Mouse (Mus musculus) ovary, postnatal 14 days (tissue): ENCODE measurements around the gene Abr.

ENCODE experiments used
- DNase-seq: peaks from one replicate; pipeline ENCODE4 v3.0.0; 2022; ENCODE audit warnings: low spot score

Abr gene

DNA sequence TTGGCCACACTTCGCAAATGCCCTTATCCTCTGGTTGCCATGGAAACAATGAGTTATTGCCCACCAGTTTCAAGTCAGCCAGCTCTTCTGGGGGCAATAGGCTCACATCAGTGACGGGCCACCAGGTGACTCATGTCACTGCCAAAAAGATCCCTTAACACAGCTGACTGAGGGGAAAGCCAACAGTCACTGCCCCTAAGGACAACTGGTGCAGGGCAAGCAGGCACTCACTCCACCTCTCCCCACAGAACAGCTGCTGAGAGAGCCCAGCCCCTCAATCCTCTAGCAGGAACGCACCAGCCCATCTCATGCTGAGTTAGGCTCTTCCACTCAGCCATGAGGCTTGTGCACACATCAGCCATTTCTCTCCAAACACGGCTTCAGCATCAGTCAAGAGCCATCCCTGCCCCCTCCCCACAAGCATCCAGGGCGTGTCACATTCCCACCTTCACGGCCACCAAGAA lies 128.3 kb downstream of the Abr start:
- DNase-seq: no peak

DNA sequence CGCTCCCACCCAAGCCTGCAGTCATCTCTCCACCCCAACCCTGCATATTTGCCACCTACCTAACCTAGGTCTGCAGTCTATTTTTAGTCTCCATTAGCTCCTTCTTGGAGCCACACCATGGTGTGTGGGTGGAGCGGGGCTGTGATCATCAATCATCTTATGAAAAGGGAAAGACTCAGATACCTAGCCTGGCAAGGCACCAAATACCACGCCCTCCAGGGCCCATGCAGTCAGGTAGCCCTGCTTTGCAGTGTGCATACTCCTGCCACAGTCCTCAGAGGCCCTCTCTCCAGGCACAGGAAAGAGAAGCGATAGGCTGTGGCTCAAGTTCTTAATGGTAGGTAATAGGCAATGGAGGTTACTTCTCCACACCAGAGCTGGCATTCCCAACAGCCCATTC lies 128.9 kb downstream of the Abr start:
- no peak for DNase-seq

DNA sequence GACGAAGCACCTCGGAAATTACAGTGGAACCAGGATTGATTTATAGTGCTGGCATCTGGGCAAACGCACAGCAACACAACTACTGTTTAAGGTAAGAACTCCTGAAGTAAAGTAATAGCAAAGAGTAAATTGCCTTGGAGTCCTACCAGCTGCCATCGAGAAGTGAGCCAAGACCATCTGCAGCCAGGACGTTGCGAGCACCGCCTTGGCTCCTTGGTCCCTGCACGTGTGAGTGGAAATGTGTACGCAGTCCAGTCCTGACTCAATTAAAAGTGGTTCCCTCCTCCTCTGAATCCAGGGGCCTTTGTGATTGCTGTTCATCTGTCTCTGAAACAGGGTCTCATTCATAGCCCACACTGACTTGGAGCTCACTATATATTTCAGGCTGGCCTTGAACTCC lies 130.3 kb downstream of the Abr start:
- no peak for DNase-seq

DNA sequence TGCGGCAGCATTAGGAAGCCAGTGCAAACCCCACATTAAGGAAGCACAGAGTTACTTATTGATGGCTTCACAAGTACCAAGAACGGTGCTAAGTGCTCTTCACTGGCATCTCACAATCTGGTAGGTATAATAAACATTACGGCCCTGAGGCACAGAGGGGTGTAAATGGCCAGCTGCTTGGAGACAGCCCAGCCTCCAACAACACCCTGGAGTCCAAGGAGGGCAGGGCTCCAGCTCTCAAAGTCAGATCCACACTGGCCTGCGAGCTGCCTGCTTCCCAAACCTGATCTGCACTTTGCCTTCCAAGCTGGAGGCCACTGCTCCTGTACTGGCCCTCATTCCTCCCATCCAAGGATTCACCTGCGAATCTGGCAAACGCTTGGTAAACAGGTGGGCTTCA lies 132.7 kb downstream of the Abr start:
- DNase-seq: no peak

GRCm38 (mm10) chr11:76487024-76487423 lies 135.1 kb downstream of the Abr start:
- DNase-seq: no peak

DNA sequence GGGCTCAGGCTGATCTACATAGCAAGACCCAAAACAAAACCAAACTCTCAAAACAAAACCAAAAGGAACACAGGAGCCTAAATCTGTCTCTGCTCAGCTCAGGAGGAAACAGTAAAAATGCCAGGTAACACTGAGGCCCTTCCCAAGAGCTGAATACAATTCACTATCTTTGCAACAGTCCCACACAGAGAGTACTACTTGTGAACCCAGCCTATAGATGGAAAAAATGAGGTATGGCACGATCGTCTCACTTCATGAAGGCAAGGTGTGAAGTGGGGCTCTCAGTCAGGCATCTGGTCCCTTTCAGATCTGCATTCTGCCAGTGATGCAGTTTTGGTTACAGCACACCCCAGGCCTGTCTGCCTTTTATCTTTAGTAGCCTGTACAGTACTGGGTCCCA lies 138.1 kb downstream of the Abr start:
- DNase-seq: no peak

- no peak for DNase-seq
Observed at GRCm38 (mm10) chr11:76483171-76483727, 138.9 kb downstream of the Abr start.

- no peak for DNase-seq
Observed at GRCm38 (mm10) chr11:76482697-76483096, 139.4 kb downstream of the Abr start.

- no peak for DNase-seq
Observed at GRCm38 (mm10) chr11:76482183-76482582, 139.9 kb downstream of the Abr start.

GRCm38 (mm10) chr11:76479729-76480128 lies 142.4 kb downstream of the Abr start:
- no peak for DNase-seq

DNA sequence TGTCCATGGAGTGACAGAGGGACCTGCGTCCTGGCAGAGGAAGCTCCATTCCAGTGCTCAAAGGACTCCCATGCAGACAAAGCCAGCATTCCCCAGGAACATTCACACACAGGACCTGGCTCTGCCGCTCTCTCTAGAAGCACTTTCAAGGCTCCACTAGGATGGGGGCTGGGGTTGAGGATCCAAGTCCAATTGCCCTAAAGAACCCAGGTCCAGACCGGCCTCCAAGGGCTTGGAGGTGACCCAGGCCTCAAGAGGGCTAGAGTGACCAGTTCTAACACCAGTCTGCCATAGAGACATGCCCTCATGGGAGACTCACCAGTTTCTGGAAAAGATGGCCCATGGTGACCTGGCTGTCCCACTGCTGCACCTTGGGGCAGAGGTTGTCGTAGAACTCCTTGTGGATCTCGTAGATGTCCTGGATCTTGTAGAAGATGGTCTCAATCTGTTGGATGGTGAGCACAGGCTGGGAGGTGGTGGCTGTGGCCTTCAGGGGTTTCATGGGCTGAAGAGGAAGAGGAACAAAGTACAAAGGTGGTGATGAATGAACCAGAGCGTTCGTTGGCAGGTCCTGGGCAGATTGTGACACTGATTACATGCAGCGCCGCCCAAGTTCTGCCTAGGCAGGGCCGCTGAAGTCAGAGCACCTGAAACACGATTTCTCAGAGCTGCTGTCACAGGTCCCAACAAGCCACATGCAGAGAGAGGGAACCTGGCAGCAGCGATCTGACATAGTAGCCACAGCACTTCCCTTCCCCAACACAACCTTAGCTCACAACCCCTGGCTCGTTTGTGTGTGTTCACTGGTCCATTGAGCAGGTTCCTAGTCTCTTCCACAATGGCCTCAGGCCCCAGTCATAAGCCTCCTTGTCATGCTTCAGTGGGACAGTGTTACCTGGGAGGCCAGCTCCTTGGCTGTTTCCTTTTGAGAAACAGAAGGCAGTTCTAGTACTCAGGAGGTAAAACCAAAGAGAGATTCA lies 143.1 kb downstream of the Abr start:
- no peak for DNase-seq

GRCm38 (mm10) chr11:76477095-76477525 lies 145.0 kb downstream of the Abr start:
- DNase-seq: no peak

DNA sequence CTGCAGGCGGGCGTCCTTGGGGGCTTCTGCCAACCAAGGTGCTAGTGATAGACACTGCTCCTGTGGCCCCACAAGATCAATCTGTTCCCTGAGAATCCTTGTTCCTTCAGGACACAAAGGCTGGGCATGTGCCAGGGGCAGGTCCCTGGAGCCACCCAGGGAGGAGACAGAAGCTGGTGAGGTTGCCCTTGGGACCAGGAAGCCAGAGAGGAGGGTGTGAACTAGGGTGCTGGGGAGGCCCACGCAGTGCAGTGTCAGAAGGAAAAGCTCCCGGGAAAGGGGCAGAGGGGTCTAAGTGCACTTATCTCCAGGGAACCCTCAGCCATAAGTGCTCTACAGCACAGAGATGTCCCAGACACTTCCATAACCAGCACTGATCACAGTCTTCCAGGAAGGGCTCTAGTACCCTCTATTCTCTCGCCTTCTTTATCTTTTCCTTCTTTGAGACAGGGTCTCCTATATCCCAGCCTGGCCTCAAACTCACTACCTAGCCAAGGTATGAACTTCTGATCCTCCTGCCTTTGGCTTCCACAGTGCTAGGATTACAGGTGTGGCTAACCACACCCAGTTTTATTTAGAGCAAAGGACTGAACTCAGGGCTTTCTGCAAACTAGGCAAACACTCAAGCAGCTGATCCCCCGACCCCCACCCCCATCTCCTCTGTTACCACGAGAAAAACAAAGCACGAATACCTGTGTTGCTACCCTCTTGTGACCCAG lies 145.6 kb downstream of the Abr start:
- no peak for DNase-seq

- DNase-seq: no peak
Observed at GRCm38 (mm10) chr11:76472617-76473016, 149.5 kb downstream of the Abr start.

GRCm38 (mm10) chr11:76469311-76469998 lies 152.7 kb downstream of the Abr start:
- no peak for DNase-seq

- DNase-seq: peak; percentile 47
Observed at GRCm38 (mm10) chr11:76468347-76468746, 153.8 kb downstream of the Abr start.

DNA sequence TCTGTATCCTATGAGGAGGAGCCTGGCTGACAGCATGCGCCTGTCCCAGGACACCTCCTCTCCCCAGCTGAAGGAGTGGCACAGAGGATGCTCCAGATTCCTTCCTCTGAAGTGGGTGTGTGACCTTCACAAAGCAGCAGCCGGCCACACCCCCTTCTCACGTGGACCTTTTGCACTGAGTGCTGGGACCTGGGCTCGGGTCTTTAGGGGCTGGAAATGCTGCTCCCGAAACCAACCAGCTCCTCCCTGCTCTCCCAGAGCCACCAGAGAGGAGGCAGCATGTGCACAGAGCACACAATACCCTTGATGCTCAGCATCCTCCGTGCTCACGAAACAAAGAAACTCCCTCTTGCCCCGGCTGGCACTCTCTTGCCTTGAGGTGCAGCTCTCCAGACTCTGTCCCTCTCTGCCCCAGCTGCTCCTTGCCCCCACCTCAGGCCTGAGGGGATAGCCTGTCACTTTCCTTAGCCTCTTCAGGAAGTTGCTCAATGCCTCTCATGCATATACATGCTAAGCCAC lies 154.6 kb downstream of the Abr start:
- no peak for DNase-seq

- DNase-seq: no peak
Observed at GRCm38 (mm10) chr11:76467073-76467472, 155.0 kb downstream of the Abr start.

DNA sequence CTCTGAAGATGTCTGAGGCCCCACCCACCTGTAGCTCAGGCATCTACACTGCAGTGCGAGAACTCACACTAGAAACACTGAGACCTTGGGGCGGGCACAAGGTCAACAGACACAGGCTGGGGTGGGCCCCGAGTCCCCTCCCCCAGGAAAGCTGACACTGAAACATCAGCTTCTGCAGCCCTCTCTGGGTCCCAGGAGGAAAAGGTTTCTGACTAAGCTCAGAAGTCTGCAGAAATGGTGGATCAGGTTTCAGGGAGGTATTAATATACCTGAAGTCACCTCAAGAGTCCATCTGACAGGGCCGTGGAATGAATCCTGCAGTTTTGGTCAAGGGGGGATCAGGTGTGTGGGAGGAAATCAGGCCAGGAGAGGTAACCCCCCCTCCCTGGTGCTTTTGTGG lies 156.2 kb downstream of the Abr start:
- no peak for DNase-seq

DNA sequence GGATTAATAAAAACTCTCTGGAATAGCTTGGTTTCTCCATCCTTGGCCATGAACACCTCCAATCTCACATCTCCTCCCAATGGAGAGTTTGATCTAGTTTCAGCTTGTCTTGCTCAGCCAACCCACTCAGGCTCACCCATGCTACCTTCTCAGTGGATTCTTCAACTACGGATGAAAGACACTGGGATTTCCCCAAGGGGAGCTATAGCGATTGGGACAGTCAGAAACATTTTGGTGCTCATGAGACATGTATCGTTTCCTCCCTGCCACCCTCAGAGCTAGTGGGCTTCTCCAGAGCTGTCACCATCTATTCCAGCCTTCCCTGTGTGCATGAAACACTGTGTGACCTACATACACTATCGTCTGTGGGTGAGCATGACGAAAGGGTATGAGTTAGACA lies 160.4 kb downstream of the Abr start:
- DNase-seq: no peak

GRCm38 (mm10) chr11:76461201-76461600 lies 160.9 kb downstream of the Abr start:
- no peak for DNase-seq

- no peak for DNase-seq
Observed at GRCm38 (mm10) chr11:76459489-76459888, 162.6 kb downstream of the Abr start.
